In the genomic region with DNA sequence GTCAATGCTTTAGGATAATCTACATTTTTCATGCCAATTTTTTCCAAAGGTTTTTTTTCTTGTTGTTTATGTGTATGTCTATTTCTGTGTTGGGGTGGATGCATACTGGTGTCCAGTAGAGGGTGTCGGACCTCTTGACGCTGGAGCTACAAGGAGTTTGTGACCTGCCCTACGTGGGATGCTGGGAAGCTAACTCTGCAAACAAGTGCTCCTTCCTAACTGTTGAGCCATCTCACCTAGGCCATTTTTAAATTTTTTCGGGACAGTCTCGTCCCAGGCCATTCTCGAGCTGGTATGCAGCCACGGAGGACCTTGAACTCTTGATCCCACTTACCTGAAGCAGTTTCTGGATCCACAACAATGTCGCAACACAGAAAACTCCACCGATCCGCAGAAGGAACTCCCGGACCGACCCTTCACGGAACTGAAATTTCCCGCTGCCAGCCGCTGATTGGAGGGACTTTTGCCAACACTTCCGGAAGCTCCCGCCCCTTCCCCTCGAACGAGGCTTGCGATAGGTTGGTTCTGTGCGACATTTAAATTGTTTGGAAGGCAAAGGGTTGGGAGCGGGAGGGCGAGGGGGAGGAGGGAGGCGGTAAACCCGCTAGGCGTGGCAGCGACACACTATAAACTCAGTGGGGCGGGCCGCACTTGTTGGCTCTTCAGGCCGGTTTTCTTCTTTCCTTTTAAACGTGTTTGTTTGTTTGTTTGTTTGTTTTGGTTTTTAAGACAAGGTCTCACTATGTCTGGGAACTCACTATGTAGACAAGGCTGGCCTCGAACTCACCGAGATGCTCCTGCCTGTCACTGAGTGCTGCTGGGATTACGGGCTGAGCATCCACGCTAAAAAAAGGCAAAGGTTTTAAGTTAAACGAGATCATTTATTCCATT, we compare ENCODE assay signal across 8 mouse cellular contexts. TPM values are rescaled to one million over a fixed set of nuclear protein-coding genes. Genes with fewer than 3 reads are reported as not detected.
A peak's percentile ranks its signal among the peaks of the same experiment; 100 is the strongest.
DNase-seq lines count a peak whose midpoint lies in the region; ATAC-seq and TF ChIP-seq lines count a peak whose summit lies in the region.

Gene Dlgap5, minus strand, starts transcription at position 633 of the 891 bp plus-strand sequence.

- peak within 1 kb of the TSS; percentile 69 for H3K9ac ChIP-seq in embryonic facial prominence, embryonic 13.5 days
- H3K9ac ChIP-seq in limb, embryonic 12.5 days (replicated peaks): peak within 1 kb of the TSS; percentile 59
- peak within 1 kb of the TSS; percentile 36; the same call in 1 of the 2 replicates for H3K9ac ChIP-seq in midbrain, embryonic 15.5 days

- DNase-seq in 3134 (ENCODE audit: extremely low read depth, insufficient read length, low spot score): peak; percentile 91
- DNase-seq in adrenal gland, postnatal 36 days: peak; percentile 90 to 93
- DNase-seq in heart, adult 18-20 months: peak; percentile 95 to 96
- peak; percentile 96 for DNase-seq in kidney, adult 2 months
- DNase-seq in spleen, adult 2 months (ENCODE audit: low read depth in 1 of 2, low spot score in 2 of 2): peak; percentile 83 to 94

- no peak for TF ChIP-seq CTCF in kidney, adult 2 months (conservative IDR thresholded peaks at IDR 0.05; ENCODE audit: insufficient read depth, insufficient read length, low read depth, low read length)
- TF ChIP-seq CTCF in spleen, adult 2 months (IDR thresholded peaks at IDR 0.05; ENCODE audit: extremely low read depth, insufficient read depth, insufficient read length, insufficient replicate concordance): no peak

- no peak for TF ChIP-seq POLR2A in kidney, adult 2 months (IDR thresholded peaks at IDR 0.05; ENCODE audit: low read depth, low read length)
- no peak for TF ChIP-seq POLR2A in spleen, adult 2 months (IDR thresholded peaks at IDR 0.05; ENCODE audit: low read depth, low read length)

- H3K36me3 ChIP-seq in embryonic facial prominence, embryonic 13.5 days: peaks cover 28% of the 10 kb centered on the region
- no peaks in the 10 kb centered on the region for H3K36me3 ChIP-seq in kidney, adult 2 months (ENCODE audit: control insufficient read depth, insufficient read depth, low read length)
- peaks cover 34% of the 10 kb centered on the region for H3K36me3 ChIP-seq in limb, embryonic 12.5 days
- H3K36me3 ChIP-seq in midbrain, embryonic 15.5 days (replicated peaks): no peaks in the 10 kb centered on the region
- H3K36me3 ChIP-seq in spleen, adult 2 months (ENCODE audit: control insufficient read depth, insufficient read depth, low read length): no peaks in the 10 kb centered on the region

- no peaks in the 10 kb centered on the region for H3K9me3 ChIP-seq in embryonic facial prominence, embryonic 13.5 days
- H3K9me3 ChIP-seq in limb, embryonic 12.5 days: no peaks in the 10 kb centered on the region
- H3K9me3 ChIP-seq in midbrain, embryonic 15.5 days: no peaks in the 10 kb centered on the region

- ATAC-seq in embryonic facial prominence, embryonic 13.5 days (ENCODE audit: insufficient number of reproducible peaks, insufficient read depth, low FRiP score, low TSS enrichment, low read depth): peak; percentile 93
- ATAC-seq in limb, embryonic 12.5 days (ENCODE audit: insufficient number of reproducible peaks, insufficient read depth, low FRiP score, low TSS enrichment, low read depth): peak; percentile 86
- ATAC-seq in midbrain, embryonic 15.5 days (replicated peaks): peak; percentile 99

- H3K27ac ChIP-seq in embryonic facial prominence, embryonic 13.5 days: peak within 1 kb of the TSS; percentile 29; the same call in 1 of the 2 replicates
- no peak within 1 kb of the TSS for H3K27ac ChIP-seq in kidney, adult 2 months (ENCODE audit: insufficient read depth, low read depth, low read length)
- 0 out of 2 replicates have a peak within 1 kb of the TSS, but pooled peaks have one; percentile 62 for H3K27ac ChIP-seq in limb, embryonic 12.5 days
- H3K27ac ChIP-seq in midbrain, embryonic 15.5 days: no peak within 1 kb of the TSS
- no peak within 1 kb of the TSS for H3K27ac ChIP-seq in spleen, adult 2 months (ENCODE audit: insufficient read depth, low read length)

- no peaks in the 10 kb centered on the region for H3K27me3 ChIP-seq in embryonic facial prominence, embryonic 13.5 days
- H3K27me3 ChIP-seq in kidney, adult 2 months (replicated peaks; ENCODE audit: control insufficient read depth, insufficient read depth, low read length): no peaks in the 10 kb centered on the region
- H3K27me3 ChIP-seq in limb, embryonic 12.5 days: no peaks in the 10 kb centered on the region
- H3K27me3 ChIP-seq in midbrain, embryonic 15.5 days (replicated peaks): no peaks in the 10 kb centered on the region
- no peaks in the 10 kb centered on the region for H3K27me3 ChIP-seq in spleen, adult 2 months (ENCODE audit: control insufficient read depth, insufficient read depth, low read length)

- H3K4me2 ChIP-seq in embryonic facial prominence, embryonic 13.5 days: peak within 1 kb of the TSS; percentile 67
- H3K4me2 ChIP-seq in limb, embryonic 12.5 days: peak within 1 kb of the TSS; percentile 79
- H3K4me2 ChIP-seq in midbrain, embryonic 15.5 days: peak within 1 kb of the TSS; percentile 69

- WGBS in embryonic facial prominence, embryonic 13.5 days: under 1% methylated on average over 36 of the region's 36 CpGs
- under 1% methylated on average over 36 of the region's 36 CpGs for WGBS in kidney, adult 2 months
- 3% methylated on average over 36 of the region's 36 CpGs for WGBS in limb, embryonic 12.5 days
- WGBS in midbrain, embryonic 15.5 days: 1% methylated on average over 36 of the region's 36 CpGs
- 2% methylated on average over 36 of the region's 36 CpGs for WGBS in spleen, adult 2 months

- peak within 1 kb of the TSS; percentile 60 for H3K4me3 ChIP-seq in embryonic facial prominence, embryonic 13.5 days
- peak within 1 kb of the TSS; percentile 51 for H3K4me3 ChIP-seq in kidney, adult 2 months (ENCODE audit: insufficient read depth, low read depth, low read length)
- peak within 1 kb of the TSS; percentile 61 for H3K4me3 ChIP-seq in limb, embryonic 12.5 days (replicated peaks)
- peak within 1 kb of the TSS; percentile 52 for H3K4me3 ChIP-seq in midbrain, embryonic 15.5 days
- peak within 1 kb of the TSS; percentile 67 for H3K4me3 ChIP-seq in spleen, adult 2 months (ENCODE audit: extremely low read depth, insufficient read depth, insufficient read length)

- peaks cover 10% of the 10 kb centered on the region for H3K4me1 ChIP-seq in embryonic facial prominence, embryonic 13.5 days
- H3K4me1 ChIP-seq in kidney, adult 2 months (ENCODE audit: control insufficient read depth, insufficient read depth, low read length): no peaks in the 10 kb centered on the region
- H3K4me1 ChIP-seq in limb, embryonic 12.5 days (replicated peaks): peaks cover 22% of the 10 kb centered on the region
- H3K4me1 ChIP-seq in midbrain, embryonic 15.5 days: peaks cover 13% of the 10 kb centered on the region
- H3K4me1 ChIP-seq in spleen, adult 2 months (ENCODE audit: control insufficient read depth, insufficient read depth, insufficient read length): no peaks in the 10 kb centered on the region; the same call in 1 of the 2 replicates

RNA-seq across cellular contexts. Expression of gene Dlgap5, which starts in this region (rescaled TPM):
- total RNA-seq in adrenal gland, postnatal 36 days (2021): 1 to 10 TPM; 1.7 to 3.2 TPM
- 47.1 and 56.7 TPM in 2 replicates for polyA plus RNA-seq in embryonic facial prominence, embryonic 13.5 days (2015; fragmentation: Nextera tagmentation; extraction: Ambion mirVana)
- total RNA-seq in heart, adult 18-20 months (2021): under 1 TPM; 0.37 to 0.62 TPM
- 0.23 and 0.33 TPM in 2 replicates for polyA plus RNA-seq in kidney, adult 2 months (2012; rRNA removed)
- 69.0 and 71.0 TPM in 2 replicates for polyA plus RNA-seq in limb, embryonic 12.5 days (2016; fragmentation: Nextera tagmentation; extraction: Ambion mirVana)
- 6.8 and 7.8 TPM in 2 replicates for polyA plus RNA-seq in midbrain, embryonic 15.5 days (2015; fragmentation: Nextera tagmentation; extraction: Ambion mirVana)
- 2.4 and 3.2 TPM in 2 replicates for polyA plus RNA-seq in spleen, adult 2 months (2012; rRNA removed)

Comparison
In these comparisons a context has a peak if more than half of its experiments do, and no peak if none do; other contexts are left out.
1. Peak in DNase-seq in heart, adult 18-20 months; RNA of the gene not detected or under 1 TPM.
2. Peak in DNase-seq and H3K4me3 ChIP-seq in kidney, adult 2 months; RNA of the gene not detected or under 1 TPM.
3. H3K27ac ChIP-seq: peak in embryonic facial prominence, embryonic 13.5 days (single experiment) and limb, embryonic 12.5 days (single experiment); none in kidney, adult 2 months (single experiment), midbrain, embryonic 15.5 days (single experiment) and spleen, adult 2 months (single experiment).
4. Peak in every context shown above with its lines, with median percentiles within 50 percentile points of each other: DNase-seq, ATAC-seq, H3K4me2 ChIP-seq, H3K4me3 ChIP-seq and H3K9ac ChIP-seq.